Mouse (Mus musculus): ENCODE measurements around the gene Abhd8. TPM values are rescaled to one million over a fixed set of nuclear protein-coding genes. Genes with fewer than 3 reads are reported as not detected.
A peak's percentile ranks its signal among the peaks of the same experiment; 100 is the strongest.

The Abhd8 gene
- 28.4 and 30.0 TPM in 2 replicates for polyA plus RNA-seq (2014; fragmentation: Nextera tagmentation; extraction: Ambion mirVana)

DNA sequence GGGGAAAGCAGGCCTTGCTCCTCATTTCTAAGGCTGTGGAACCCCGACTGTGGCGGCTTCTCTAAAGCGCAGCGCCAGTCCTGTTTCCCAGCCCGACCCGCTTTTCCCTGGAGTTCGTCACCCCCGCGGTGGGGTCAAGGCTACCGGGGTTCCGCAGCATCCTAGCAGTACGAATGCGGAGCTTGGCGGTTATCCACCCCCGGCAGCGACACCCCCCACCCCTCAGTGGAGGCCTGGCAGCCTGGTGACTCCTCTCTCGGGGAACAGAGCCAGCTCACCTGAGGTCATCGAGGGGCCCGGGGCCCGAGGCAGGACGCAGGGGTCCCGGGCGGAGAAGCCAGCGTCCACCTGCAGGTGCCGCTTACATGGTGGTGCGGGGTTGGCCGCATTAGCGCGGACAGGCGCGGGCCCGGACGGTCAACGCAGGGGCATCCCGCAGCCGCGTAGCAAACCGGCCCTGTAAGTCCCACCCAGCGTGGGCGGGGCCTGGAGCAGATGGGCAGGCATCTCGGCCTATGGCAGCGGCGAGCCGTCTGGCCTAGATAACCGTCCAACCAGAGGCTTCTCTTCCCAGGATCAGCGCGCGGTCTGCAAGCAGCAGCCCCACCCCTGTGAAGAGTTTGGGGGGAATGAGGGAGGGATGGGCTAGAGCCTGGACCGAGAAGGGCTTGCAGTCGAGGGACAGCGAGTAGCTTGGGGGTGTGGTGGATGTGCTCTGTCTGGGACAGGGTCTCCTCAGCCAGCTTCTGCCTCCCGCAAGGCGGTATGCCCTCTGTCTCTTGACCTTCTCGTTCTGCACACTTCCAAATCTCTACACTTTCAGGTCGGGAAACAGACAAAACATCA, at the start of gene Abhd8:
TSS of gene Abhd8 (minus strand) at position 468 of the 846 bp plus-strand sequence.
- ATAC-seq (ENCODE audit: insufficient number of reproducible peaks, insufficient read depth, low FRiP score, low read depth), result peak; percentile 85
- peaks cover 22% of the 10 kb centered on the region; the same call in 1 of the 2 replicates for H3K4me1 ChIP-seq (ENCODE audit: control insufficient read depth, insufficient read depth, low read length)
- H3K9ac ChIP-seq (replicated peaks; ENCODE audit: low read depth, low read length), result peak within 1 kb of the TSS; percentile 74
- peak within 1 kb of the TSS; percentile 87 for H3K4me2 ChIP-seq (replicated peaks; ENCODE audit: low read depth, low read length)
- H3K27ac ChIP-seq (ENCODE audit: low read length), result peak within 1 kb of the TSS; percentile 86
- no peaks in the 10 kb centered on the region for H3K27me3 ChIP-seq (ENCODE audit: control insufficient read depth, insufficient read depth, low read length)
- H3K9me3 ChIP-seq (ENCODE audit: control insufficient read depth, low read depth, low read length), result no peaks in the 10 kb centered on the region
- H3K4me3 ChIP-seq (ENCODE audit: low read depth, low read length), result peak within 1 kb of the TSS; percentile 82
- H3K36me3 ChIP-seq (ENCODE audit: control insufficient read depth, insufficient read depth, low read length), result peaks cover 14% of the 10 kb centered on the region
- under 1% methylated on average over 55 of the region's 55 CpGs for WGBS

DNA sequence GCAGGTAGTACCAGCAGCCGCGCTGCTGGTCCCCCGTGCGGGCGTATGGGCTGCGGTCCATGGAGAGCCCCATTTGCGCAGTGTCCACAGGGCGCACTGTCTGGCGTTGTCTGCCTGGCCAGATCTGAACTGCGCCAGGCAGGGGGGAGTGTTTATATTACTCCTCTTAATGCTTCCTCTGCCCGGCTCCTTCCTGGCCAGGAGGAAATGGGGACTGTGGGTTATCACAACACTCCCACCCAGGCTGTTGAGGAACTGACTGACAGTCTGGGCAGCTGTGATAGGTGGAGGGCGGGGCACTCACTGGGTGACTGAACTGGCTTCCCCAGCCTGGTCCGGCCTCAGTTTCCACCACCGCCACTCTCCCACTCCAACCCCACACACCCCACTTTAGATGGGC, 48.2 kb upstream of the Abhd8 start, which contains the start of gene Plvap:
TSS of gene Plvap (minus strand) at position 109 of the 400 bp plus-strand sequence.
- WGBS, result 26% methylated on average over 14 of the region's 14 CpGs
- ATAC-seq (ENCODE audit: insufficient number of reproducible peaks, insufficient read depth, low FRiP score, low read depth), result no peak
- no peak within 1 kb of the TSS for H3K27ac ChIP-seq (ENCODE audit: low read length)

GRCm38 (mm10) chr8:71509316-71509715, 45.9 kb upstream of the Abhd8 start:
- no peak overlapping the region for H3K9ac ChIP-seq (replicated peaks; ENCODE audit: low read depth, low read length)
- H3K4me2 ChIP-seq (replicated peaks; ENCODE audit: low read depth, low read length), result 0 out of 2 replicates have a peak overlapping the region, but pooled peaks have one; percentile 20
- 71% methylated on average over 2 of the region's 2 CpGs for WGBS
- H3K4me1 ChIP-seq (ENCODE audit: control insufficient read depth, insufficient read depth, low read length), result no peaks in the 10 kb centered on the region
- ATAC-seq (ENCODE audit: insufficient number of reproducible peaks, insufficient read depth, low FRiP score, low read depth), result no peak
- no peaks in the 10 kb centered on the region for H3K36me3 ChIP-seq (ENCODE audit: control insufficient read depth, insufficient read depth, low read length)
- no peak overlapping the region for H3K4me3 ChIP-seq (ENCODE audit: low read depth, low read length)
- H3K27ac ChIP-seq (ENCODE audit: low read length), result no peak overlapping the region
- peaks cover 22% of the 10 kb centered on the region for H3K27me3 ChIP-seq (ENCODE audit: control insufficient read depth, insufficient read depth, low read length)
- H3K9me3 ChIP-seq (ENCODE audit: control insufficient read depth, low read depth, low read length), result no peaks in the 10 kb centered on the region

More for the DNA sequence above, 48.2 kb upstream of the Abhd8 start, which contains the start of gene Plvap:
- H3K9me3 ChIP-seq (ENCODE audit: control insufficient read depth, low read depth, low read length), result no peaks in the 10 kb centered on the region
- H3K4me1 ChIP-seq (ENCODE audit: control insufficient read depth, insufficient read depth, low read length), result no peaks in the 10 kb centered on the region
- peaks cover 16% of the 10 kb centered on the region for H3K27me3 ChIP-seq (ENCODE audit: control insufficient read depth, insufficient read depth, low read length)
- peak within 1 kb of the TSS; percentile 8; the same call in 1 of the 2 replicates for H3K4me3 ChIP-seq (ENCODE audit: low read depth, low read length)
- no peaks in the 10 kb centered on the region for H3K36me3 ChIP-seq (ENCODE audit: control insufficient read depth, insufficient read depth, low read length)
- H3K4me2 ChIP-seq (replicated peaks; ENCODE audit: low read depth, low read length), result no peak within 1 kb of the TSS
- H3K9ac ChIP-seq (replicated peaks; ENCODE audit: low read depth, low read length), result no peak within 1 kb of the TSS

DNA sequence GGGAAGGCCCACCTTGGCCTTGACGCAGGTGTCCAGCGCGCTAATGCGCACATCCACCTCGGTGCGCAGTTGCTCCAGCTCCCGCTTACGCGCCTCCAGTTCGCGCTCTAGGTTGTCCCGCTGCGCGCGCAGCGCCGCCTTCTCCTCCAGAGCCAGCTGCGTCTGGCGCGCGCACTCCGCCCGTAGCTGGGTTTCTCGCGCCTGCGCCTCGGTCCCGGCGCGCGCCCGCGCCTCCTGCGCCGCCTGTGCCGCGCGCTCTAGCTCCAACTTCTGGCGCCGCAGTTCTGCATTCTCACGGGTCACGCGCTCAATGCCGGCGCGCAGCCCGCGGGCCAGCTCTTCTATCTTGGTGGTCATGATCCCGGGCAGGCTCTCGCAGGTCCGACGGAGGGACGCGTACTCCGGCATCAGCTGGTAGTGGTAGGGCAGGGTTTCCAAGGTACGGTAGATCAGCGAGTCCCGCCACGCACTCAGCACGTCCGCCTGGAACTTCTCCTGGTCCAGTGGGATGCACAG, 44.2 kb upstream of the Abhd8 start:
- Histone ChIP-seq H3K27ac (ENCODE audit: low read length) (no peak overlapping the region), H3K27me3 (ENCODE audit: control insufficient read depth, insufficient read depth, low read length) (peaks cover 22% of the 10 kb centered on the region), H3K9ac (replicated peaks; ENCODE audit: low read depth, low read length) (0 out of 2 replicates have a peak overlapping the region, but pooled peaks have one; percentile 11), H3K4me2 (replicated peaks; ENCODE audit: low read depth, low read length) (peak overlapping the region; percentile 61), H3K4me1 (ENCODE audit: control insufficient read depth, insufficient read depth, low read length) (no peaks in the 10 kb centered on the region), H3K4me3 (ENCODE audit: low read depth, low read length) (peak overlapping the region; percentile 40), H3K9me3 (ENCODE audit: control insufficient read depth, low read depth, low read length) (no peaks in the 10 kb centered on the region), H3K36me3 (ENCODE audit: control insufficient read depth, insufficient read depth, low read length) (no peaks in the 10 kb centered on the region)
- ATAC-seq (ENCODE audit: insufficient number of reproducible peaks, insufficient read depth, low FRiP score, low read depth), result peak; percentile 74; the same call in 1 of the 2 replicates
- WGBS, result under 1% methylated on average over 61 of the region's 61 CpGs

- H3K27me3 ChIP-seq (ENCODE audit: control insufficient read depth, insufficient read depth, low read length), result peaks cover 22% of the 10 kb centered on the region
- H3K4me1 ChIP-seq (ENCODE audit: control insufficient read depth, insufficient read depth, low read length), result no peaks in the 10 kb centered on the region
Measured at GRCm38 (mm10) chr8:71505979-71506378, 42.5 kb upstream of the Abhd8 start.

GRCm38 (mm10) chr8:71505326-71505725, 41.9 kb upstream of the Abhd8 start:
- Histone ChIP-seq H3K9me3 (ENCODE audit: control insufficient read depth, low read depth, low read length) (no peaks in the 10 kb centered on the region), H3K36me3 (ENCODE audit: control insufficient read depth, insufficient read depth, low read length) (no peaks in the 10 kb centered on the region), H3K4me2 (replicated peaks; ENCODE audit: low read depth, low read length) (no peak overlapping the region), H3K27ac (ENCODE audit: low read length) (no peak overlapping the region), H3K9ac (replicated peaks; ENCODE audit: low read depth, low read length) (no peak overlapping the region), H3K4me3 (ENCODE audit: low read depth, low read length) (no peak overlapping the region), H3K27me3 (ENCODE audit: control insufficient read depth, insufficient read depth, low read length) (peaks cover 22% of the 10 kb centered on the region), H3K4me1 (ENCODE audit: control insufficient read depth, insufficient read depth, low read length) (no peaks in the 10 kb centered on the region)
- no peak for ATAC-seq (ENCODE audit: insufficient number of reproducible peaks, insufficient read depth, low FRiP score, low read depth)
- WGBS, result 93% methylated on average over 4 of the region's 4 CpGs

More at GRCm38 (mm10) chr8:71505979-71506378, 42.5 kb upstream of the Abhd8 start:
- no peaks in the 10 kb centered on the region for H3K36me3 ChIP-seq (ENCODE audit: control insufficient read depth, insufficient read depth, low read length)
- no peak overlapping the region for H3K27ac ChIP-seq (ENCODE audit: low read length)
- H3K4me2 ChIP-seq (replicated peaks; ENCODE audit: low read depth, low read length), result no peak overlapping the region
- H3K9me3 ChIP-seq (ENCODE audit: control insufficient read depth, low read depth, low read length), result no peaks in the 10 kb centered on the region
- no peak overlapping the region for H3K9ac ChIP-seq (replicated peaks; ENCODE audit: low read depth, low read length)
- no peak overlapping the region for H3K4me3 ChIP-seq (ENCODE audit: low read depth, low read length)
- ATAC-seq (ENCODE audit: insufficient number of reproducible peaks, insufficient read depth, low FRiP score, low read depth), result no peak
- 75% methylated on average over 4 of the region's 4 CpGs for WGBS

GRCm38 (mm10) chr8:71504349-71504748, 40.9 kb upstream of the Abhd8 start:
- no peak for ATAC-seq (ENCODE audit: insufficient number of reproducible peaks, insufficient read depth, low FRiP score, low read depth)
- H3K27me3 ChIP-seq (ENCODE audit: control insufficient read depth, insufficient read depth, low read length), result peaks cover 20% of the 10 kb centered on the region
- H3K9ac ChIP-seq (replicated peaks; ENCODE audit: low read depth, low read length), result no peak overlapping the region
- H3K9me3 ChIP-seq (ENCODE audit: control insufficient read depth, low read depth, low read length), result no peaks in the 10 kb centered on the region
- 82% methylated on average over 4 of the region's 4 CpGs for WGBS
- no peak overlapping the region for H3K27ac ChIP-seq (ENCODE audit: low read length)
- no peaks in the 10 kb centered on the region for H3K4me1 ChIP-seq (ENCODE audit: control insufficient read depth, insufficient read depth, low read length)
- no peak overlapping the region for H3K4me2 ChIP-seq (replicated peaks; ENCODE audit: low read depth, low read length)
- no peak overlapping the region for H3K4me3 ChIP-seq (ENCODE audit: low read depth, low read length)
- H3K36me3 ChIP-seq (ENCODE audit: control insufficient read depth, insufficient read depth, low read length), result no peaks in the 10 kb centered on the region

GRCm38 (mm10) chr8:71498816-71499690, 35.6 kb upstream of the Abhd8 start:
- Histone ChIP-seq H3K27ac (ENCODE audit: low read length) (peak overlapping the region; percentile 29; the same call in 1 of the 2 replicates), H3K36me3 (ENCODE audit: control insufficient read depth, insufficient read depth, low read length) (peaks cover 3% of the 10 kb centered on the region; the same call in 1 of the 2 replicates), H3K4me1 (ENCODE audit: control insufficient read depth, insufficient read depth, low read length) (peaks cover 20% of the 10 kb centered on the region), H3K9ac (replicated peaks; ENCODE audit: low read depth, low read length) (no peak overlapping the region), H3K4me3 (ENCODE audit: low read depth, low read length) (no peak overlapping the region), H3K27me3 (ENCODE audit: control insufficient read depth, insufficient read depth, low read length) (no peaks in the 10 kb centered on the region), H3K9me3 (ENCODE audit: control insufficient read depth, low read depth, low read length) (no peaks in the 10 kb centered on the region), H3K4me2 (replicated peaks; ENCODE audit: low read depth, low read length) (no peak overlapping the region)
- 21% methylated on average over 16 of the region's 16 CpGs for WGBS
- ATAC-seq (ENCODE audit: insufficient number of reproducible peaks, insufficient read depth, low FRiP score, low read depth), result no peak
